Mouse (Mus musculus) cerebellum, adult 18-20 months (tissue): Measurements from ENCODE around the gene Hoxc8.

Source experiments
- DNase-seq, 2 experiments: peaks; one replicate each; pipeline ENCODE4 v3.0.0; 2021

The Hoxc8 gene

DNA sequence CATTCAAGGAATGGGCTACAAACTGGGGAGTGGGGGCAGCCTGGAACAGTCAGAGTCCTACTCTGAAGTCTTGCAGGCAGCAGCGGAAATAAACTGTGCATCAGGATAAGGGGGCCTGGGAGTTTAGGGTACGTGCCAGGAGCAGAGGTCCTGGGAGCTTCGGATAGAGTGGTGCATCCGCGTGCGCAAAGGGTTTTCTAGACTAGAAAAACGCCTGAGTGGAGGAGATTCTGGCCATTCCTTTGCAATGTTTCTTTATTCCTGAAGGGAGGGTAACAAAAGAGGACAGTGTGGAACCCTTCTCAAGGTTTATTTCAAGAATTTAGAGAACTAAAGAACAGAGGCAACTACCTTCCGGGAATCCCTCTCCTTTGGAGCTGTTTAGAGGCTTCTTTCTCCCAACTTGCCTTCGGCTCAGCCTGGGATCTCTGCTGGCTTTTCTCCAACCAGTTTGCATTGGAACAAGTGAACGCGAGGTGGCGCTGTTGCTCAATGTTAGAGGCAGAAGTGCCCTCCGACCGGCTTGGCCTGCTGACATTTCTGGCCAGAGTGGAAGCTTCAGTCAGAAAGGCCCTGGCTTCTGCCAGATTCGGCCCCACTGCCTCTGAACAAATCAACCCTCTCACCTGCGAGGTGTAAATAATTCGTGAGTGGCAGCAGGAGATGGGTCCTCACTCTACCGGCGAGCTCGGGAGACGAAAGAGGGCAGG lies 3.1 kb upstream of the Hoxc8 start:
- DNase-seq = peak; percentile 88 to 92

DNA sequence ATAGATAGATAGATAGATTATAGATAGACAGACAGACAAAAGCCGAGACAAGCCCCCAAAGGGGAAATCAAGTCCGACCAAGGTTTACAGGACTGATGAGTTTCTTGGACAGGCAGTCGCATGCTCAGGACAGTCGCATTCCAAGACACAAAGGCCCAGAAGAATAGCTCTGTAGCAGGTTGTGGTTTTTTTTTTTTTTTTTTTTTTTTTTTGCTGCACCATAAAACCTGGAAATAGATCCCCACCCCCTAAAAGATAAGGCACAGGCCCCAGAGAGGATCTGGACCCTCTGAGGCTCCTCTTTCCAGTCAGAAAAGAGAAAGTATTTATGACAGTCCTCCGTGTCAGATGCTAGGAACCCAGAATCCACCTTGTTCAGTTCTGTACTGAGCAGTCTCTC lies 2.3 kb upstream of the Hoxc8 start:
- DNase-seq = no peak

DNA sequence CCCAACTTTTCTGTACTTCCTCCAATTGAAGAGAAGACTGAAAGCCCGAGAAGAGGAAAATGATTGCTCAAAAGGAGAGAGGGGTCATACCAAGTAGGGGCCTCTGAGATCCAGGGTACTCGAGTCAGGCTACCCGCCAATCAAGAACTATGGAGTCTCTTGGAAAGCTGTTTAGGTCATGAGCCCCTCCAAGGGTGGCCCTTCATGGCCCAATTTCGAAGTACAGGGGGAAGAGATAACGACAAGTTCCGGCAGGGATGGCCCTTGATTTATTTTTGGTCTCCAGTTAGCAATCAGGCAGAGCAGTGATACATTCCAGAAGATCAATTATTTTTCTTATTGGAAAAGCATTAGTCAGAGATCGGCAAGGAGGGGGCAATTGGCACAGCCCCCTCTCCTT lies 1.4 kb downstream of the Hoxc8 start:
- DNase-seq = no peak

GRCm38 (mm10) chr15:102992206-102992605 lies 1.8 kb downstream of the Hoxc8 start:
- DNase-seq = no peak

- no peak for DNase-seq
Measured at GRCm38 (mm10) chr15:102992863-102993262, 2.5 kb downstream of the Hoxc8 start.

- no peak for DNase-seq
Measured at GRCm38 (mm10) chr15:102996548-102996947, 6.1 kb downstream of the Hoxc8 start.

DNA sequence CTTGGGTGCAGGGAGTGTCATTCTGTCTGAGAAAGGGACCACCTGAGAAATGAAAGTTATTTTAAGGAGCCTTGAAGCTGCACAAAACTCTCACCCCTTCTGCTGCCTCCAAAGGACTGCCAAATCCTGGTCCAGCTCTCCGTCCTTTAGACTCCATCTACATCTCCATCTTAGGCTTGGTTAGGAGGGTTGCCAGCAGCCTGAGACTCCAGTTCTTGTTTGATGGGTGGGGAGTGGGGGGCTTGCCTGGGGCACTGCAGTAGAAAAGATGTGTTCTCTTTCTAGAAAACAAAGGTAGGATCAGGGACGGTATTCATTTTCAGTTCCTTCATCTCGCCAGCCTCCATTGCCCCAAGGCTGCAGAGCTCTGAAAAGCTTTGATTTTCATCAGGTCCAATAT lies 7.0 kb downstream of the Hoxc8 start:
- DNase-seq = no peak

DNA sequence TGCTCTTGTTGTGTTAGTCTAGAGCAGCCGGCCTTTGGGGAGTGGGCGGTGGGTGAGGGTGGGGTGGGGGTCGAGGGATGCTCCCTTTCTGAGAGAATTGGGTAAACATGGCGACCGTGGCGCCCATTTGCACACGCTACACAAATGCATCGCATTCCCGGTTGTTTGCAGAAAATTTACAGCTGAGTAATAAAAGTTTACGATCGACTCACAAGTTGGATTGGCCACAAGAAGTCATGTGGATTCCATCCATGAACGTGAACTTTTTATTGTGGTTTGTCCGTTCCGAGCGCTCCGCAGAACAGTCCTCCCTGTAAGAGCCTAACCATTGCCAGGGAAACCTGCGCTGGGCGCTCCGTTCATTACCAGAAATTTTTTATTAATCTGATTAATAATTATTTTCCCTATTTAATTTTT lies 7.5 kb downstream of the Hoxc8 start, which contains the start of gene Hoxc6:
Hoxc6 (plus strand) TSS at position 319 of the 417 bp plus-strand sequence.
- no peak for DNase-seq

- DNase-seq = no peak
Measured at GRCm38 (mm10) chr15:102998608-102999182, 8.3 kb downstream of the Hoxc8 start.

- DNase-seq = peak; percentile 25 to 35
Measured at GRCm38 (mm10) chr15:102999183-102999831, 8.9 kb downstream of the Hoxc8 start.

- DNase-seq = no peak
Measured at GRCm38 (mm10) chr15:102999955-103000354, 9.5 kb downstream of the Hoxc8 start.

GRCm38 (mm10) chr15:103000501-103000901 lies 10.1 kb downstream of the Hoxc8 start:
- no peak for DNase-seq

GRCm38 (mm10) chr15:103001370-103001769 lies 11.0 kb downstream of the Hoxc8 start:
- DNase-seq = no peak

DNA sequence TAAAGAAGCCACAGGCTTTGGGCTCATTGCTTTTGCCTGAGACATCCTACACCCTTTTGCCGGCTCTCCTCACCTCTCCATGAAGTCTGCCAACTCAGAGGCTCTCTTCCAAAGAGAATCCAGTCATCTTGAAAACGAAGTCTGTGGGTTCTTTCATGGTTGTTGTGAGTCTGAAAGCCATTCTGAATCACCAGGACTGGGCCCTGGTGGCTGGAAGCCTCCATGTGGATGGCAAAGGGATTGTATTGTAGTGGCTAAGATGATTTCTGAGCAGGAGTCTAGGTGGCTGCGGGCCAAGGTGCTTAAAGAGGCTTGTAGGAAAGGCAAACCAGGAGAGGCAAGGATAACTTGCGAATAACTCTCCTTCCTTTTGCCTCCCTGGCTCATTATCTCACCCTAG lies 11.7 kb downstream of the Hoxc8 start:
- DNase-seq = no peak

GRCm38 (mm10) chr15:103002821-103003448 lies 12.5 kb downstream of the Hoxc8 start:
- no peak for DNase-seq

- no peak for DNase-seq
Measured at GRCm38 (mm10) chr15:103005308-103005707, 14.9 kb downstream of the Hoxc8 start.

GRCm38 (mm10) chr15:103005797-103006196 lies 15.4 kb downstream of the Hoxc8 start:
- no peak for DNase-seq

DNA sequence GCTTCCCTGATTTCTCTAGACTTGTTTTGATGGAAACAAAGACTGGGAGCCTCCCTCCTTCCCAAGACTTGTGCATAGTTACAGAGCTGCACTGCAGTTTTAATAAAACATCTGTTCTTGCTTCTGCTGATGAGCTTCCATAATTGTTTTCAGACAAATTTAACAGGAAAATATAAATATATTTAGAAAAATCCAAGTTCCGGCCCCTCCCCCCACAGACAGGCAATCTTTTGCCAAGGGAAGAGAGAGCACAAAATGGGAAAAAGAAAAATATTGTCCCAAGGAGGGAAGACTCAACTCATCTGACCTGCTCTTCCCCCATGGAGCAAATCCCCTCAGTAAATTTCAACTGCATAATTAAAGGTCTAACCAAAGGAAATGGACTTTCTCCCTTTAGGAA lies 15.9 kb downstream of the Hoxc8 start:
- DNase-seq = no peak

GRCm38 (mm10) chr15:103009265-103010111 lies 19.1 kb downstream of the Hoxc8 start:
- DNase-seq = no peak

- no peak for DNase-seq
Measured at GRCm38 (mm10) chr15:103010112-103010846, 19.9 kb downstream of the Hoxc8 start.

- no peak for DNase-seq
Measured at GRCm38 (mm10) chr15:103010847-103011555, 20.6 kb downstream of the Hoxc8 start.
